Mouse (Mus musculus) heart, adult 18-20 months (tissue): ENCODE data around the gene H2-DMb1. TPM values are rescaled to one million over a fixed set of nuclear protein-coding genes. Genes with fewer than 3 reads are reported as not detected.
A peak's percentile ranks its signal among the peaks of the same experiment; 100 is the strongest.
"Not testable (repeated sequence)": the region's sequence is repeated elsewhere in the genome, so short reads cannot be mapped to it uniquely, and the experiment has no call there.

Experiments
- DNase-seq, 2 experiments: peaks; one replicate each; pipeline ENCODE4 v3.0.0; 2021 to 2022; ENCODE audit warnings: mixed read lengths in 1 of 2
- total RNA-seq, 2 experiments: library from RNA; stranded (reverse); gene quantifications; 2 replicates each; pipeline ENCODE4 v1.2.3; 2021

H2-DMb1 gene
- total RNA-seq, 2 experiments from 2014 or later: 3.0 to 3.9 TPM

DNA sequence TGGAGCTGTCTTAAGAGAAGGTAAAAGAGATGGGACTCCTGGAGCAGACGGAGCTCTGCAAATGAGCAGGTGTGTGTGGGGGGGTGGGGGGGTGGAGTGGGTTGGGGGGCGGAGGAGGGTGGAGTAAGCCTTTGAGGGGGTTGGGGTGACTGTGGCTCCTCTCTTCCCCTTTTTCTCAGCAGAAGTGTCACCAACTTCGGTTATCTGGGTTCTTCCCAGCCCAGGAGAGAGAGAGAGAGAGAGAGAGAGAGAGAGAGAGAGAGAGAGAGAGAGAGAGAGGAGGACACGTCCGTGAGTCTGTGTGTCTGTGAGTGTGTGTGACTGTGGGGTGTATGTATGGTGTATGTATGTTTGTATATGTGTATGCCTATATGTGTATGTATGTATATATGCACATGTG, 9.4 kb upstream of the H2-DMb1 start:
- no peak for DNase-seq

DNA sequence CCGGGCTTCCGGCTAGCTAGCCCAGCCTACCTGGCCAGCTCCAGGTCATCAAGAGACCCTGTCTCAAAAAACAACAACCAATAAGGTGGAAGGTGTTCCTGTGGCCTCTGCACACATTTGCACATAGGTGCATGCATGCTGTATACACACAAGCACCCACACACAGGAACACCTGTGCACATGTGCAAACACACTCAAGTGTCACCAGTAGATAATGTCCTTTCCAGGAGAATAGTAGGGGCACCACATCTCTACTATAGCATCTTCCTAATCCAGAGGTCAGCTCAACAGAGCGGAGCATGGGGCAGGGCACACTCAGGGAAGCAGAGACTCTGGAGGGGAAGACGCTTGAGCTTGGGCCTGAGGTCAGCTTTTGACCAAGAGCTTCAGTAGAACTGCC, 8.7 kb upstream of the H2-DMb1 start:
- not testable (repeated sequence) for DNase-seq

DNA sequence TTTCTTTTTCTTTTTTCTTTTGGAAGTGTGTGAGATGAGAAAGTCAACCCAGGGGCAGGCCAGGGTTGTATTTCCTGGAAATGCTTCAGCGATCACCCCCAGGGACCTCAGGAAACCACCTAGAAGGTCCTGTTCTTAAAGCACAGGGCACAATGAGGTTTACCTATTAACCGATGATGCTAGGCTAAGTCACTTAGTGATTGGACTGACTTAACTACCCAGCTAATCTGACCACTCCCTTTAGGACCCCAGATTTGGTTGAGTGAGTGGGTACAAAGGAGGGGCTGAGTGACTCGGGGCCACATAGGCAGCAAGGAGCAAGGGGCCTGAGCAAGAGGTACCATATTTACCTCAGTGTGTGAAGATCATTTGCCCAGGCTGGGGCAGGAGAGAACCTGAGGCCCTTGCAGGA, 7.9 kb upstream of the H2-DMb1 start:
- no peak for DNase-seq

DNA sequence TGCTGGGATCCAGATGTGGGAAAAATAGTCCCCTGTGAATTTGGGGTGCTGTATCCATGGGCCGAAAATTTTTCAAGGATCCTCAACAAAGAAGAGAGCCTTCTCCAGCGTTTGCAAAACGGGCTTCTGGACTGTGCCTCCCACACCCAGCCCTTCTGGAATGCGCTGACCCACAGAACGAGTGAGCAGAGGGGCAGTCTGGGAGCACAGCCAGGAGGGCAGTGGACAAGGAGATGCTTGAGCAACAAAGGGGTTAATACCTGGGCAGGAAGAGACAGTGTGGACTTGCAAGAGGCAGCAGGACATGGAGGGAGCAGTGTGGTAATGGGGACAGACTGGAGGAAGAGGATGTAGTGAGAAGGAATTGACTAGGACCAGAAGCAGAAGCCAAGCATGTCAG, 2.7 kb downstream of the H2-DMb1 start:
- no peak for DNase-seq

DNA sequence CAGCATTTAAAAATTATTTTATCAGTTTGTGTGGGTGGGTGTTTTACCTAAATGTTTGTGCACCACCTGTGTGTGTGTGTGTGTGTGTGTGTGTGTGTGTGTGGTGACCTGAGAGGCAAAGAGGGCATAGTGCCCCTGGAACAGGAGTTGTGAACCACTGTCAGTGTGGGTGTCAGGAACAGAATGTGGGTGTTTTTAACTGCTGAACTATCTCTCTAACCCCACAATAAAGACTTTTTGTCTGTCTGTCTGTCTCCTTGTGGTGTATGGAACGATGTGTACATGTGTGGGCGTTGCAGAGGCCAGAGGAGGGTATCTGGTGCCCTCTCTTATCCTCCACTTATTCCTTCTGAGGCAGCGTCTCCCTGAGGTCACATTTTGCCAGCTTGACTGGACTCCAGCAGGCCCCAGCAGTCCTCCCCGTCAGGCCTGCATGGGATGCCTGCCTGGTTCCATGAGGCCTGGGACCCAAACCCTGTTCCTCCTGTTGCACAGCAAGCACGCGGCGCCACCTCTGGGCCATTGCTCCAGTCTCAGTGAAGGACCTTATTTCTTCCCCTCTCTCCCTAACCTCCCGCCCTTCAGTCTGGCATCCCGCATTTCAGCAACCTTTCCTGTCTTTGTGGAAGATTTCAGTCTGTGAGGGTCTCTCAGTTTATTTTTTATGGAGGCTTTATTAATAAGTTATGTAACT, 11.5 kb downstream of the H2-DMb1 start:
- DNase-seq: no peak

DNA sequence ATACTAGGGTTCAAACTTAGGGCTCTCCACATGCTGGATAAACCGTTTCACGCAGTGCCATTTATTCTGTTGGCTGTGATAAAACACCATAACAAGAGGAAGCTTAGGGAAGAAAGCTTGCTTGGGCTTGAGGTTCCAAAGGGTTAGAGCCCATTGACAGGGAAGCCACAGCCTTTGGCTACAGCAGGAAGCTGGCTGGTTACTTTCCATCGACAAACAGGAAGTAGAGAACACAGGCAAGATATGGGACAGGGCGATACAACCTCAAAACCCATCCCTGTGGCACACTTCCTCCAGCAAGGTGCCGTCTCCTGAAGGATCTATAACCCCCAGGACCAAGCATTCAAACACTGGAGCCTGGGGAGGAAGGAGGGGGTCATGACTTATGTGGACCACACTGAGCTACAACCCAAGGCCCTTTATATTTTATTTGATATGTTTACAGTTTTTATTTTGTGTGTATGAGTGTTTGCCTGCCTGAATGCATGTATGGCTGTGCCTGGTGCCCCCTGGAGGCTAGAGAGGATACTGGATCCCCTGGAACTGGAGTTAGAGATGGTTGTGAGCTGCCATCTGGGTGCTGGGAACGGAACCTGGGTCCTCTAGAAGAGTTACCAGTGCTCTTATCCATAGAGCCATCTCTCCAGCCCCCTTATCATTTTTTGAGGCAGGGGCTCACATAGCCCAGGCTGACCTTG, 12.3 kb downstream of the H2-DMb1 start:
- no peak for DNase-seq

DNA sequence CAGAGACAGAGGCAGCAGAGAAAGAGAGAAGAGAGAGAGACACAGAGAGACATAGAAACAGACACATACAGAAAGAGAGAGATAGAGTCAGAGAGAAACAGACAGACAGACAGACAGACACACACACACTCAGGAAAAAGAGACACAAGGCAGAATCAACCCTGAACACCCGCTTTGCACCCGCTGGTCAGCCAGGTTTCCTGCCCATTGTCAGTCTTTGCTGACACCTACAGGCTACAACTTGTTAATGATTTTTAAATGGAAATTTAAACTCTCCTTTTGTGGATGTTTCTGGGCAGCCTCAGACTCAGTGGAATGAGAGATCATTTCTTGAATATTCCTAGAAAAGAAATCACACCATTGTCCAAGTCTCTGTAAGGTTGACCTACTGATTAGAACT, 16.4 kb downstream of the H2-DMb1 start:
- DNase-seq: peak; percentile 47 to 57

DNA sequence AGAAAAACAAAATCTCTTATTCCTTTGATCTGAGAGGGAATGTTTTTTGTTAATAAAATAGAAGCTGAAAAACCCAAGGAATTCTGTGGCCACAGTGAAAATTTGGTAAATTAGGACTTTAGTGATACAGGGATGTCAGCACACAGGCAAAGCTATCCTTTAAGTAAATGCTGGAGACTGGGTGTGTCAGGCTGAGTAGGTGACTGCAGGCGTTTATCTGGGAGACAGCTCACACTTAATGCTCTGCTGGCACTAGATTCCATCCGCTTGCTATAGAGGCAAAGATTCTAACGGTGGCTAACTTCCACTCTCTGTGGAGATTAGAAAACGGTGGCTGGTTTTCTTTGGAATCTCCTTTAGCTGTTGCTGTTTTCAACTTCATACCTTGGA, 17.6 kb downstream of the H2-DMb1 start:
- no peak for DNase-seq

DNA sequence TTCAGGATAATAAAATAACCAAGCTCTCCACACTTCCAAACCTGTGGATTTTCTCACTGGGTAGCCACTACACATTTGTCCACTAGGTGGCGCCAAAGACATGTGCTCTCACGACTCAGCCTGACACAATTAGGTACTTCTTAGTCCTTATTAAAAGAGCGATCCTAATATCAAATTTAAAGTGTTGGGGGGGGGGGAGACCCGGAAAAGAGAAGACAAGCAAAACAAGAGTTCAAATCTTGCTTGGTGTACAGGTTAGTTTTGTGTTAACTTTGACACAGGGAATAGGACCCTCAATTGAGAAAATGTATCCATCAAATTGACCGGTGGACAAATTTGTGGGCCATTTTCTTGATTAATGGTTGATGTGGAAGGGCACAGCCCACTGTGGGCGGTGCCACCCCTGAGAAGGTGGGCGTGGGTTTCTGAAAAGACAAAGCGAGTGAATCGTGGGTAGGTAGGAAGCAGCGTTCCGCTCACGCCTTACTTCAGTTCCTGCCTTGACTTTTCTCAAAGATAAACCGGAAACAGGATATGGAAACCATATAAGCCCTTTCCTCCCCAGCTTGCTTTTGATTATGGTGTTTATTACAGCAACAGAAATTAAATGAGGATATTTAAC, 18.1 kb downstream of the H2-DMb1 start:
- DNase-seq: peak; percentile 76 to 94

DNA sequence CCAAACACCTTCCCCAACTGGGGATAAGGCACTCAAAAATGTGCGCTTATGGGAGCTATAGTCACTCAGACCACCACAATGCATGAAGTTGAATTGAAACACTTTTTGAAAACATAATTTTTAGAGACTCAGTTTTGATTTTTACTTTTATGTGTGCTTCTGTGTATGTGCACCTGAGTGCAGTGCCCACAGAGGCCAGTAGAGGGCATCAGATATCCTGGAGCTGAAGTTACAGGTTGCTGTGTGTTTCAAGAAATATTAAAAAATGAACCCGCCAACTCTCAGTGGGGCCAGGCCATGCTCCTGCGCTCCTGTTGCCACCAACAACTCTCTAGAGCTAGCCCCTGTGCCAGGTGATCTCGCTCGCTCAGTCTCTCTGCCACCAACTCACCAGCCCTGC, 19.7 kb downstream of the H2-DMb1 start:
- no peak for DNase-seq

DNA sequence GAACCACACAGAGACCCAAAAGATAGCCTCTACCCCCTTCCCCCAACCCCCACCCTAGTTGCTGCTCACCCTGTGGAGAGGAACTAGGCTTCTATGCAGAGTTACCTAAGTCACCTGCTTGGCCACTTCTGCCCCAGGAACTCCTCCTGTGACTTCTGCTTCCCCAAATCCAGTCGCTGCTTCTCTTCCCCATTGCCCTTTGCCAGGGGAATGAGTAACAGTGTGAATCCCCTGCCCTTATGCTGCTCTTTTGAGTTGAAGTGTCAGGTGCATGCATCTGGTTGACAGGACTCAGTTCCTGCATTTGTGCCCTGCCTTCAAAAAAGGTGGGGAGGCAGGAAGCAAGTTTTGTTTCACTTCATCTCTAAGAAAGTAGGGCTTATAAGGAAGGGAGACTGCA, 21.2 kb downstream of the H2-DMb1 start:
- DNase-seq: no peak

DNA sequence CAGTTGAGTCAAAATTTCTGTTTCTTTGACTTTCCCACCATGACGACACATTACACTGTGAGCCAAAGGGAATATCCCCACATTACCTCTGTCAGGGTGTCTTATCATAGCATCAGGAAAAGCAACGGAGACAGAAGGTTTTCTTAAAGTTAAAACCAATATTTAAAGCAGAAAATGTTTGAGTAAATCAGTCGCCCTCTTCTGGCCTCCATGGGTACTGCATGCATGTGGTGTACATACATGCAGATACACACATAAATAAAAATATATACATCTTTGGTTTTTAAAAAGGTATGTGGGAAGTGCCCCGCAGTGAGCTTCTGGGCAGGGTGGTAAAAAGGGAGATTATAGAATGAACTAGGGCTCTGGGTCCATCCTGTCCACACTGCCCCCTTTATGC, 24.3 kb downstream of the H2-DMb1 start:
- no peak for DNase-seq

DNA sequence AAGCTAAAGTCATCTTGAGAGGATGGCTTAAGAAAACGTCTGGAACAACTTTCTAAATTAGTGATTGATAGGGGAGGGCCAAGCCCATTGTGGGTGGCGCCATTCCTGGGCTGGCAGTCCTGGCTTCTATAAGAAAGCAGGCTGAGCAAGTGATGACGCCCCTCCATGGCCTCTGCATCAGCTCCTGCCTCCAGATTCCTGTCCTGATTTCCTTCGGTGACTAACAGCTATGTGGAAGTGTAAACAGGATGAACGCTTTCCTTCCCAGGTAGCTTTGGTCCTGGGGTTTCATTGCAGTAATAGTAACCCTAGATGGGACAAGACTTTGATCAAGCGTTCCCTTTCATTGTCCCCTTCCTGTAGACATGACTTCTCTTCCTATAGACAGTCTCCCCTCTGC, 26.1 kb downstream of the H2-DMb1 start:
- DNase-seq: no peak

DNA sequence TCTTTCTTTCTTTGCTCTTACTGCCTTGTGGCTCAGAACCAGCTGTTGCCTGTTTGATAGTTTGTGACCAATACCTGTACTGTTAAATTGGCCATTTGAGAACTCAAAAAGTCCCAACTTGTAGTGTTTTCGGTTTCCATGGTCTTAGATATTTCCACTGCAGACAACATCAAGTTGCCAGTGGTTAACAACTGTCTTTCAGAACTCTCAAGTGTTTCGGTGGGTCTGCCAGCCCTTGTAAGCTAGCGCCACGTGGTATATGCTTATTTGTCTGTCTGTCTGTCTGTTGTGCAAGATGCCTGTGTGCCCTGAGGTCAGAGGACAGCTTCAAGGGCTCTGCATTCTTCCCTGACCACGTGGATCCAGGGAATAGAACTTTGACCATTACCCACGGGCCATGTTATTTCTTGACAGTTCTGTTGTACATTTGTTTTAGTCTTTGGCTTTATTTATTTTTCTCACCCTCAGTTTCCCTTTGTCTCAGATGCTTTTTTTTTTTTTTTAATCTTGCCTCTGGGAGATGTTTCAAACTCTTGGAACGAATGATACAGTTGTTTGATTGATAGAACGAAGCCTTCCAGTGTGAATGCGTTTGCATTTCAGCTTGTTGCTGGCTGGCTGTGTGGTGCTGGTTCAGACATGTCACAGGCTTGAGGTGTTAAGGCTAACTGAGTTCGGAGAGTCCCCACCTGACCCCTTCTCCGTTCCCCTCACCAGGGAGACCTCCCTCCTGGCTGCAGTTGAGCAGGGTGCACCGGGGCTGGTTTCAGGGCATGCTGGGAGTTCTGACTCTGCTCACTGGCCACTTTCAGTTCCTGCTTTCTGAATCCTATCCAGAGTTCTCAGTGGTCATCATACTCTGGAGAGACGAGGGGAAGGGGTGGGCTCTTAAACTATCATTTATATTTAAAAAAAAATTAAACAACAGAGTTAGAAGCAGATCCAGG, 27.3 kb downstream of the H2-DMb1 start:
- DNase-seq: no peak

DNA sequence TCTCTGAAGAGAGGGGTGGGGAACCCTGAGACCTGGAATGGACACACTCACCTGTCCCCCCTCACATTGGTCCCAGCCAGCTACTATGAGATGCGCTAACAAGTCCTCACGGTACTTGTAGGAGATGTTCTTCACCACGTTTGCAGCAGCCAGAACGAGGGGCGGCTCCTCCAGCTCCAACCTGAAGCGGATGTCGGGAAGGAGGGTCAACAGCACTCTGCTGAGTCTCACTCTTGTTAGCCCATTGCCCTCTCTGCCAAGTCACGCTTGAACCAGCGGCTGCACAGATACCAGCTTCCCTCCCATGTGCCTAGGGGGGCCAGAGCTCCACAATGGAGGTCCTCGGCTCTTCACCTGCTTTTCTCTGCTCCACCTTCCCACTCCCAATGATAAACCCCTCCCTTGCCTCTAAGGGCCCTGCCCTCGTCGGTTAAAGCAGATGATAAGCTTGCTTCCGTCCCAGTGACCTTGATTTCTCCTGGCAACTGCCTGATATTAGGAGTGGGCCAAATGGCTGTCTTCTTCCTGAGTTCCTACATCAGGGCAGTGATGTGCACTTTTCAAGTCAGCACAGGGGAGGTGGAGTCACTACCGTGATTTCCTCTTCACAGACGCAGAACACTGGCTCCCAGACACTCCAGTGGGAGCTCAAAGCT, 30.8 kb downstream of the H2-DMb1 start:
- DNase-seq: no peak

DNA sequence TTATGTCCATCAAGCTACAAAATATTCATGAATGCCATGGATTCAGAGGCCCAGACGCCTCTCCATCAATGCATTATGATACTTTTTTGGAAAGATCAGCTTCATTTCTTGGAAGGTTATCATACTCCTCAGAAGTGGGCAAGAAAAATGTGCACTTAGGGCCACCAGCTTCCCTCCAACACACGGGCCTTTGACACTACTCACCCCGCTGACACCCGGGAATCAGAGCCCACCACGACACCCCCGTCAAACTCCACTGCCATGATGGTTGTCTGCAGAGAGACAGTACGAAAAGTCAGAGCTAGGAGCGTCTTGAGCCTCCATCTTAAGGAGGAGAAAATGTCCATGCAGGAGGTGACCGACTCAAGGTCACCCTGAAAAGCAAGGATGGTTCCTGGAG, 32.7 kb downstream of the H2-DMb1 start:
- DNase-seq: no peak

DNA sequence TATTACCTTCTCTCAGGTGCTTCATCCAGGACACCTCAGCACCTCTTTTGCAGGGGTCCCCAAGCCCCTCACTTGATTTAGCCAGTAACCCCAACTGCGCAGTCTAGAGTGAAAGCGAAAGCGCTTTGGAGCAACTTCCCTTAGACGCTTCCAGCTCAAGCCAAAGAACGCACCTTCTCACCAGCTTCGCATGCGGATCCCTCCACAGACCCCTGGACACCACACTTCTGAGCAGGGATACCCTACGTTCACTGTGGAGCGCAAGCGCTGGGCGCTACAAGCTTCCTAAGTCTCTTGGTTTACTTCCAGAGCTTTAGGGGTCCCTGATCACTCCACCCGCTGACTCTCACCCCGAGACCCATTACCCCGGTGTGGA, 34.0 kb downstream of the H2-DMb1 start:
- DNase-seq: peak in 1 of 2 experiments; percentile 59

DNA sequence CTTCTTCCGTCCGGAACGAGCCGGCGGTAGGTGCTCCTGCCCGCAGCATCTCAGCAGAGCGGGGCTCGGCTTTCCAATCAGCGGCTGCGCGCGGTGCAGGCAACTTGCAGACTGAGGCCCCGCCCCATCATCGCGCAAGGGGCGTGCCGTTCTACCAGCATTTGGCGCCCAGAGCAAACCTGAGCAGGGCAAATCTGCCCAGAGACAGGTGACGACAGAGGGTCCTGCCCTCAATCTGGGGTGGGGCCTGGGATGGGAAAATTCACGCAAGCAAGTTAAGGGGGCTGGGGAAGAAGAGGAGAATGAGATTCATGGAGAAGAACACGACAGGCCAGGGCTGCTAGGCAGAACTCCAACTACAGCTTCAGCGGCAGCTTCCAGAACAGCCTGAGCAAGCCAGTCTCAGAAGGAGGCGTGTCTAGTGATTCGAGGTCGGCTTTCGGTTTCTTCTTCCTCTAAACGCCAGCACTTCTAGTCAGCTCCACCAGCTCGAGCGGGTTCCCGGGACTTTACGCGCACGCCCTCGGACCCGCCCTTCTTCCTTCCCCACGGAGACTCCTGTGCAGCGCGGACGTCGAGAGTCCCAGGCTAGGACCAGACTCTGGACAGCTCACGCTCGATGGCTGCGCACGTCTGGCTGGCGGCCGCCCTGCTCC, 34.5 kb downstream of the H2-DMb1 start, which contains the start of the genes Tap1 and Psmb9:
Tap1 (plus strand) TSS at position 293 of the 656 bp plus-strand sequence.
Psmb9 (minus strand) TSS at position 504 of the 656 bp plus-strand sequence.
- peak; percentile 98 to 99 for DNase-seq

DNA sequence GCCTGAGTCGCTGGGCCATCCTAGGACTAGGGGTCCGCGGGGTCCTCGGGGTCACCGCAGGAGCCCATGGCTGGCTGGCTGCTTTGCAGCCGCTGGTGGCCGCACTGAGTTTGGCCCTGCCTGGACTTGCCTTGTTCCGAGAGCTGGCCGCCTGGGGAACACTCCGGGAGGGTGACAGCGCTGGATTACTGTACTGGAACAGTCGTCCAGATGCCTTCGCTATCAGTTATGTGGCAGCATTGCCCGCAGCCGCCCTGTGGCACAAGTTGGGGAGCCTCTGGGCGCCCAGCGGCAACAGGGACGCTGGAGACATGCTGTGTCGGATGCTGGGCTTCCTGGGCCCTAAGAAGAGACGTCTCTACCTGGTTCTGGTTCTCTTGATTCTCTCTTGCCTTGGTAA, 35.1 kb downstream of the H2-DMb1 start:
- peak; percentile 58 to 64 for DNase-seq

DNA sequence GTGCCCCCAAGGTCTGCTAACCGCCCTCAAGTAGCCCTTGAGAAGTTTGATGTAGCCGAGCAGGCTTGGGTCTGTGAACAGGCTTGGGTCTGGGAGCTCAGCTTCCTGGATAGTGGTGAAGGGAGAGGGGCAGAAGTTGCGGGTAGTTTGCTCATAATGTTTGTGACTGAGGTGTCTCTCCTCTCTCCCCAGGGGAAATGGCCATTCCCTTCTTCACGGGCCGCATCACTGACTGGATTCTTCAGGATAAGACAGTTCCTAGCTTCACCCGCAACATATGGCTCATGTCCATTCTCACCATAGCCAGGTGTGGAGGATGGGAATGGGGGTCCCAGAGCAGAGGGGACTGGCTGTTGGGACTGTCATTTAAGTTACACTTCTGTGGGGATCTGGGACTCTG, 36.1 kb downstream of the H2-DMb1 start:
- no peak for DNase-seq

DNA sequence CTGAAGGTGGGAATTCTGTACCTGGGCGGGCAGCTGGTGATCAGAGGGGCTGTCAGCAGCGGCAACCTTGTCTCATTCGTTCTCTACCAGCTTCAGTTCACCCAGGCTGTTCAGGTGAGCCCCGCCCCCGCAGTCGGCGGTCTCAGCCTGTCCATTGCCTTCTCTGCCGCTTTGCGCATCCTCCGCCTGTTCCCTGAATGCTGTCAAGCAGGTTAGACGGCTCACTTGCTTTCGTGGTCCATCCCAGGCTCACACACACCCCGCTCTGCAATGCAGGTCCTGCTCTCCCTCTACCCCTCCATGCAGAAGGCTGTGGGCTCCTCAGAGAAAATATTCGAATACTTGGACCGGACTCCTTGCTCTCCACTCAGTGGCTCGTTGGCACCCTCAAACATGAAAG, 40.0 kb downstream of the H2-DMb1 start:
- no peak for DNase-seq
